Mouse (Mus musculus): ENCODE results near the gene 9130409I23Rik. TPM values are rescaled to one million over a fixed set of nuclear protein-coding genes. Genes with fewer than 3 reads are reported as not detected.

The 9130409I23Rik gene
- polyA plus RNA-seq, 1 experiment from 2014 or later: not detected

- no peaks in the 10 kb centered on the region for H3K9me3 ChIP-seq
- peaks cover 42% of the 10 kb centered on the region for H3K36me3 ChIP-seq
- H3K9ac ChIP-seq: no peak overlapping the region
- WGBS: 78% methylated on average over 12 of the region's 12 CpGs
- no peak overlapping the region for H3K27ac ChIP-seq
- H3K4me2 ChIP-seq (replicated peaks): no peak overlapping the region
- H3K4me3 ChIP-seq: no peak overlapping the region
- ATAC-seq (ENCODE audit: insufficient number of reproducible peaks, insufficient read depth, low FRiP score, low TSS enrichment): no peak
- no peaks in the 10 kb centered on the region for H3K4me1 ChIP-seq
- no peaks in the 10 kb centered on the region for H3K27me3 ChIP-seq
Observed at GRCm38 (mm10) chr1:181090048-181090447, 39.0 kb downstream of the 9130409I23Rik start.

Other genes with a start within 250 kb of the 9130409I23Rik start
- gene H3f3a, start 237.3 kb upstream of the 9130409I23Rik start, polyA plus RNA-seq (2016; fragmentation: Nextera tagmentation; extraction: Ambion mirVana): 3,184 and 3,209 TPM in 2 replicates
- 41.6 and 47.0 TPM in 2 replicates for gene Sde2, start 200.1 kb upstream of the 9130409I23Rik start, polyA plus RNA-seq (2016; fragmentation: Nextera tagmentation; extraction: Ambion mirVana)
- gene Lefty2, start 158.1 kb upstream of the 9130409I23Rik start, polyA plus RNA-seq (2016; fragmentation: Nextera tagmentation; extraction: Ambion mirVana): 0.22 and 0.67 TPM in 2 replicates
- gene Pycr2, start 146.9 kb upstream of the 9130409I23Rik start, polyA plus RNA-seq (2016; fragmentation: Nextera tagmentation; extraction: Ambion mirVana): 110 and 112 TPM in 2 replicates
- gene Lefty1, start 116.2 kb upstream of the 9130409I23Rik start, polyA plus RNA-seq (2016; fragmentation: Nextera tagmentation; extraction: Ambion mirVana): 1.2 and 2.4 TPM in 2 replicates
- gene Tmem63a, start 108.9 kb upstream of the 9130409I23Rik start, polyA plus RNA-seq (2016; fragmentation: Nextera tagmentation; extraction: Ambion mirVana): 8.8 and 8.9 TPM in 2 replicates
- 1.5 and 2.6 TPM in 2 replicates for gene Ephx1, start 30.3 kb upstream of the 9130409I23Rik start, polyA plus RNA-seq (2016; fragmentation: Nextera tagmentation; extraction: Ambion mirVana)
- gene Nvl, start 93.0 kb downstream of the 9130409I23Rik start, polyA plus RNA-seq (2016; fragmentation: Nextera tagmentation; extraction: Ambion mirVana): 46.6 and 49.8 TPM in 2 replicates
- 79.4 and 88.8 TPM in 2 replicates for gene Cnih4, start 93.5 kb downstream of the 9130409I23Rik start, polyA plus RNA-seq (2016; fragmentation: Nextera tagmentation; extraction: Ambion mirVana)
- gene Wdr26, start 160.8 kb downstream of the 9130409I23Rik start, polyA plus RNA-seq (2016; fragmentation: Nextera tagmentation; extraction: Ambion mirVana): 38.0 and 42.2 TPM in 2 replicates

All from embryonic facial prominence, embryonic 12.5 days (tissue).